Mouse (Mus musculus): ENCODE data around the gene Ankrd11. TPM values are rescaled to one million over a fixed set of nuclear protein-coding genes. Genes with fewer than 3 reads are reported as not detected.

Gene Ankrd11
- total and polyA plus RNA-seq, 2 experiments from 2014 or later, result 24.3 to 65.8 TPM

GRCm38 (mm10) chr8:123043941-123044340 is 1.9 kb upstream of the Ankrd11 start:
- H3K9ac ChIP-seq (replicated peaks; ENCODE audit: low read depth, low read length), result no peak overlapping the region
- no peaks in the 10 kb centered on the region for H3K36me3 ChIP-seq (replicated peaks; ENCODE audit: control insufficient read depth, insufficient read depth, low read length)
- H3K4me1 ChIP-seq (ENCODE audit: control insufficient read depth, insufficient read depth), result peaks cover 25% of the 10 kb centered on the region
- H3K4me2 ChIP-seq (ENCODE audit: low read depth, low read length), result 0 out of 2 replicates have a peak overlapping the region, but pooled peaks have one; percentile 65
- no peak overlapping the region for H3K27ac ChIP-seq (ENCODE audit: low read depth)
- no peaks in the 10 kb centered on the region for H3K9me3 ChIP-seq (replicated peaks; ENCODE audit: control insufficient read depth, low read length)
- 77% methylated on average over 3 of the region's 3 CpGs for WGBS
- 0 out of 2 replicates have a peak overlapping the region, but pooled peaks have one; percentile 57 for H3K4me3 ChIP-seq (ENCODE audit: low read depth, low read length)
- H3K27me3 ChIP-seq (ENCODE audit: control insufficient read depth, insufficient read depth, low read length), result no peaks in the 10 kb centered on the region
- DNase-seq (ENCODE audit: low spot score) (no peak), ATAC-seq (ENCODE audit: insufficient read depth, low read depth) (no peak)
- TF ChIP-seq EP300 (IDR thresholded peaks at IDR 0.05; ENCODE audit: low read depth) (no peak), CTCF (IDR thresholded peaks at IDR 0.05; ENCODE audit: low read depth) (no peak)

- no peaks in the 10 kb centered on the region for H3K36me3 ChIP-seq (replicated peaks; ENCODE audit: control insufficient read depth, insufficient read depth, low read length)
- H3K4me1 ChIP-seq (ENCODE audit: control insufficient read depth, insufficient read depth), result peaks cover 31% of the 10 kb centered on the region
- H3K9me3 ChIP-seq (replicated peaks; ENCODE audit: control insufficient read depth, low read length), result no peaks in the 10 kb centered on the region
- no peaks in the 10 kb centered on the region for H3K27me3 ChIP-seq (ENCODE audit: control insufficient read depth, insufficient read depth, low read length)
- peak overlapping the region; percentile 57 for H3K4me3 ChIP-seq (ENCODE audit: low read depth, low read length)
- DNase-seq (ENCODE audit: low spot score), result no peak
- peak overlapping the region; percentile 100 for H3K27ac ChIP-seq (ENCODE audit: low read depth)
- no peak for ATAC-seq (ENCODE audit: insufficient read depth, low read depth)
- TF ChIP-seq EP300 (IDR thresholded peaks at IDR 0.05; ENCODE audit: low read depth) (no peak), CTCF (IDR thresholded peaks at IDR 0.05; ENCODE audit: low read depth) (no peak)
- WGBS, result 13% methylated on average over 22 of the region's 22 CpGs
- H3K9ac ChIP-seq (replicated peaks; ENCODE audit: low read depth, low read length), result peak overlapping the region; percentile 70
- peak overlapping the region; percentile 65 for H3K4me2 ChIP-seq (ENCODE audit: low read depth, low read length)
Observed at GRCm38 (mm10) chr8:123042974-123043625, 1.0 kb upstream of the Ankrd11 start.

- DNase-seq (ENCODE audit: low spot score), result no peak
- ATAC-seq (ENCODE audit: insufficient read depth, low read depth), result peak; percentile 2
- H3K36me3 ChIP-seq (replicated peaks; ENCODE audit: control insufficient read depth, insufficient read depth, low read length), result no peaks in the 10 kb centered on the region
- under 1% methylated on average over 30 of the region's 60 CpGs for WGBS
- H3K9me3 ChIP-seq (replicated peaks; ENCODE audit: control insufficient read depth, low read length), result no peaks in the 10 kb centered on the region
- peak overlapping the region; percentile 100 for H3K9ac ChIP-seq (replicated peaks; ENCODE audit: low read depth, low read length)
- peak overlapping the region; percentile 93 for H3K27ac ChIP-seq (ENCODE audit: low read depth)
- no peaks in the 10 kb centered on the region for H3K27me3 ChIP-seq (ENCODE audit: control insufficient read depth, insufficient read depth, low read length)
- H3K4me1 ChIP-seq (ENCODE audit: control insufficient read depth, insufficient read depth), result peaks cover 36% of the 10 kb centered on the region
- H3K4me2 ChIP-seq (ENCODE audit: low read depth, low read length), result peak overlapping the region; percentile 79
- no peak for TF ChIP-seq EP300 (IDR thresholded peaks at IDR 0.05; ENCODE audit: low read depth)
- no peak for TF ChIP-seq CTCF (IDR thresholded peaks at IDR 0.05; ENCODE audit: low read depth)
- H3K4me3 ChIP-seq (ENCODE audit: low read depth, low read length), result peak overlapping the region; percentile 80
Observed at GRCm38 (mm10) chr8:123041774-123042105, 337 bp downstream of the Ankrd11 start.

- DNase-seq (ENCODE audit: low spot score) (no peak), ATAC-seq (ENCODE audit: insufficient read depth, low read depth) (0 out of 2 replicates have a peak, but pooled peaks have one; percentile 0)
- no peaks in the 10 kb centered on the region for H3K27me3 ChIP-seq (ENCODE audit: control insufficient read depth, insufficient read depth, low read length)
- peak overlapping the region; percentile 93 for H3K27ac ChIP-seq (ENCODE audit: low read depth)
- peak overlapping the region; percentile 100 for H3K9ac ChIP-seq (replicated peaks; ENCODE audit: low read depth, low read length)
- H3K9me3 ChIP-seq (replicated peaks; ENCODE audit: control insufficient read depth, low read length), result no peaks in the 10 kb centered on the region
- H3K36me3 ChIP-seq (replicated peaks; ENCODE audit: control insufficient read depth, insufficient read depth, low read length), result no peaks in the 10 kb centered on the region
- peaks cover 40% of the 10 kb centered on the region for H3K4me1 ChIP-seq (ENCODE audit: control insufficient read depth, insufficient read depth)
- peak overlapping the region; percentile 80 for H3K4me3 ChIP-seq (ENCODE audit: low read depth, low read length)
- H3K4me2 ChIP-seq (ENCODE audit: low read depth, low read length), result peak overlapping the region; percentile 79
- WGBS, result under 1% methylated on average over 63 of the region's 71 CpGs
- TF ChIP-seq EP300 (IDR thresholded peaks at IDR 0.05; ENCODE audit: low read depth) (no peak), CTCF (IDR thresholded peaks at IDR 0.05; ENCODE audit: low read depth) (no peak)
Observed at GRCm38 (mm10) chr8:123041008-123041773, 886 bp downstream of the Ankrd11 start.

- Histone ChIP-seq H3K36me3 (replicated peaks; ENCODE audit: control insufficient read depth, insufficient read depth, low read length) (no peaks in the 10 kb centered on the region), H3K9ac (replicated peaks; ENCODE audit: low read depth, low read length) (peak overlapping the region; percentile 100), H3K9me3 (replicated peaks; ENCODE audit: control insufficient read depth, low read length) (no peaks in the 10 kb centered on the region), H3K4me2 (ENCODE audit: low read depth, low read length) (peak overlapping the region; percentile 79), H3K4me1 (ENCODE audit: control insufficient read depth, insufficient read depth) (peaks cover 48% of the 10 kb centered on the region), H3K27ac (ENCODE audit: low read depth) (peak overlapping the region; percentile 93), H3K27me3 (ENCODE audit: control insufficient read depth, insufficient read depth, low read length) (no peaks in the 10 kb centered on the region), H3K4me3 (ENCODE audit: low read depth, low read length) (peak overlapping the region; percentile 80)
- no peak for ATAC-seq (ENCODE audit: insufficient read depth, low read depth)
- no peak for DNase-seq (ENCODE audit: low spot score)
- 20% methylated on average over 4 of the region's 4 CpGs for WGBS
- TF ChIP-seq EP300 (IDR thresholded peaks at IDR 0.05; ENCODE audit: low read depth) (no peak), CTCF (IDR thresholded peaks at IDR 0.05; ENCODE audit: low read depth) (no peak)
Observed at GRCm38 (mm10) chr8:123040110-123040650, 1.9 kb downstream of the Ankrd11 start.

All from heart, postnatal 0 days (tissue).